ENCODE assay signal across 9 mouse cellular contexts in the genomic region with DNA sequence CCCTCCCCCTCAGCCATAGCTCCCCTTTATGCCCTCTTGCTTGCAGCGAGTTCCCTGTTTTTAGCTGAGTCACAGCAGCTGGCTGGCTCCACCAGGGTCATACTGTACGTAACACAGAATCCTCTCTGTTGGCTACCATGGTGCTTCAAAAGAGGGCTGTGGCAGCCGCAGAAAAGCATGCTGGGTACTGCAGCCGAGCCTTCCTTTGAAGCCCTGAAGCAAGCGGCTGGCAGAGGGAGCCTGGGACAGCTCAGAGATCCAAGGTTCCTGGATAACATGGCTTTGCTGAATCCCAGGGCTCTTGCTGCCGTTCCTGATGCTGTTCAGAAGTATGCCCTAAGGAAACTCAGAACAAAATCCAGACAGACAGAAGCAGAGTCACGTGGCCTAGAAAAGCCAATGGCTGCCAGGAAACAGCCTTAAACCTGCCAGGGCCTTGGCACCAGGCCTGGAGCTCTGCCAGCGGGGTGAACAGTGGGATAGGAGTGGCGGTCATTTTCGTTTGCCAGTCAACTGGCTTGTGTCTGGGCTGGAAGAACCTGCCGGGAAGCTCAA.
DNase-seq lines count a peak whose midpoint lies in the region; ATAC-seq lines count a peak whose summit lies in the region.
"Had no signal": no experiment of that assay in that cellular context is flagged by ENCODE, and none has a peak within 500 bp of the region (broad histone marks: within the 10 kb centered on the region; RNA-seq: fewer than 3 reads in every experiment).

No protein-coding gene starts in this region.

- peak; percentile 89 for DNase-seq in kidney, adult 11 months
- peak; percentile 60 for DNase-seq in cerebellum, adult 11-12 months
- peak; percentile 46 to 71 for DNase-seq in frontal cortex, postnatal 14 days (ENCODE audit: low spot score in 2 of 2)
- peak; percentile 57 to 60 for DNase-seq in left cerebral cortex, postnatal 25 days (ENCODE audit: low spot score in 2 of 2)
- peak; percentile 27 to 75 for DNase-seq in urinary bladder, postnatal 4 days (ENCODE audit: low spot score in 2 of 2)

- H3K4me2 ChIP-seq in kidney, embryonic 16.5 days (replicated peaks; ENCODE audit: low read depth, low read length) = no peak overlapping the region
- no peak overlapping the region for H3K4me2 ChIP-seq in hindbrain, embryonic 12.5 days (replicated peaks)

- H3K36me3 ChIP-seq in kidney, embryonic 16.5 days (ENCODE audit: insufficient read depth, low read length) = no peaks in the 10 kb centered on the region
- H3K36me3 ChIP-seq in hindbrain, embryonic 12.5 days = no peaks in the 10 kb centered on the region

- 74% methylated on average over 11 of the region's 11 CpGs for WGBS in kidney, embryonic 16.5 days
- 71% methylated on average over 11 of the region's 11 CpGs for WGBS in hindbrain, embryonic 12.5 days

- H3K4me3 ChIP-seq in kidney, embryonic 16.5 days (ENCODE audit: low read length) = no peak overlapping the region
- no peak overlapping the region for H3K4me3 ChIP-seq in hindbrain, embryonic 12.5 days

- H3K27ac ChIP-seq in kidney, embryonic 16.5 days (ENCODE audit: low read length) = no peak overlapping the region
- H3K27ac ChIP-seq in hindbrain, embryonic 12.5 days = no peak overlapping the region
- H3K27ac ChIP-seq: macrophage had no signal

- H3K27me3 ChIP-seq in kidney, embryonic 16.5 days (ENCODE audit: insufficient read depth, low read length) = no peaks in the 10 kb centered on the region
- H3K27me3 ChIP-seq in hindbrain, embryonic 12.5 days = no peaks in the 10 kb centered on the region

- intact Hi-C loops in left cerebral cortex, postnatal 25 days (cut with DNase I) = no loop called here

- no peak overlapping the region for H3K9ac ChIP-seq in kidney, embryonic 16.5 days (replicated peaks; ENCODE audit: low read length)
- no peak overlapping the region for H3K9ac ChIP-seq in hindbrain, embryonic 12.5 days

- no peak for ATAC-seq in kidney, embryonic 16.5 days (ENCODE audit: low FRiP score, low TSS enrichment)
- ATAC-seq in hindbrain, embryonic 12.5 days (ENCODE audit: low FRiP score) = peak; percentile 61; the same call in 1 of the 2 replicates
- 0 out of 2 replicates have a peak, but pooled peaks have one; percentile 16 for ATAC-seq in neutrophil, adult 5-6 weeks (ENCODE audit: extremely low read depth, insufficient number of reproducible peaks, low FRiP score, poor library complexity, severe bottlenecking)

- H3K4me1 ChIP-seq in kidney, embryonic 16.5 days (ENCODE audit: insufficient read depth, low read length) = no peaks in the 10 kb centered on the region
- no peaks in the 10 kb centered on the region for H3K4me1 ChIP-seq in hindbrain, embryonic 12.5 days

- H3K9me3 ChIP-seq in kidney, embryonic 16.5 days (ENCODE audit: low read length) = no peaks in the 10 kb centered on the region
- no peaks in the 10 kb centered on the region for H3K9me3 ChIP-seq in hindbrain, embryonic 12.5 days (replicated peaks)
